Mouse (Mus musculus): ENCODE measurements around the gene Hccs.

The Hccs gene

DNA sequence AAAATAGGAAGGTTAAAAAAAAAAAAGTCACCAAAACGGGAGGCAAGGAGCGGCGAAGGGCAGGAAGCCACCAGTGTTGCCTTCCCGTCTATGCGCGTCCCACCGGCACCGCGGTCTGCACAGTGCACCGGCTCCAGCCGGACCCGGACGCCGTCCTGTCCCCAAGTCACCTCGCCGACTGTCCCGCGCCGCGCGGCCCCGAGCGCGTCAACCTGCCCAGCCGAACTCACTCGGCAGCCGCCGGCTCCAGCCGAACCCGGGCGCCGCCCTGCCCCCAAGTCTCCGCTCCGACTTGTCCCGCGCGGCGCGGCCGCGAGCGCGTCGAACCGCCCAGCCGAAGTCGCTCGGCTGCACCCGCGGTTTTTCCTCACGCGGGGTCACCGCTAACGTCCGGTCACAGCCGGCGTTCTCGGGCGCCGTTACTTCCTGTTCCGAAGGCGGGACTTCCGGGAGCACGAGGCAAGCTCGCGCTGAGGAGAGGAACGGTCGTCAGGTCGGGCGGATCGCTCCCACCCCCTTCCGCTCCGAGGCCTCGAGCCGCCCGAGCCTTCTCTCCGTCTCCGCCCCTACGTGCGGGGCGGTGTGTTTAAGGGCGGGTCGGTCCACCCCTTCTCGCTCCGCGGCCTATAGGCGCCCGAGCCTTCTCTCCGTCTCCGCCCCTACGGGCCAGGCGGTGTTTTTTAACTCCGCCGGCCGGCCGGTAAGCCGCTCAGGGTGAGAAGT is at the start of gene Hccs:
Hccs (minus strand) TSS at position 428 of the 723 bp plus-strand sequence.
- 7% methylated on average over 90 of the region's 97 CpGs for WGBS

DNA sequence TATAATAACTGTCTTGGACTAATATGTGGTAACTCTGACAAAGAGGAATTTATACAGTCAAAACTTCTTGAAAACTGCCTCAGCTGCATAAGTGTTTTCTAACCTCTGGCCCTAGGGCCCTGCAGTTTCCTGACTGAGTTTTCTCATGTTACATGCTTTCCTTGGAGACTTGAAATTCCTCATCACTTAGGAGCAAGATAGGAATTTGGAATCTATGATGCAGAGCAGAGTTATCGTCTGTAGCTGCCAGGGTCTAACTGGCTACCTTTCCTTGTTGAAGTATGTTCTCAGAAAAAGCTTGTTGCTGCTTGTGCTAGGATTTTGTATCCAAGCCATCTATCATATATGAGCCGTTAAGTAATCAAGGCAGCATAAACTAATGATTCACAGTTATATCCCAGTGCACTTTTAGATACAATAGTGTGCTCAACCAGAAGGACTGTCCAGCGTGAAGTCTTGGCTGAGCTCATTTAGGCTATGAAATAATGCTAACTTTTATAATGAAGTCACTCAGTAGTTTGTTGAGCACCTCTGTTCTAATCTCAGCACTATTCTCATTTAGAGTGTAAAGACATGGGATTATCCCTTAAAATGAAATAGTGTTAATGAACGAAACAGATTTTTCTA is 37.1 kb upstream of the Hccs start:
- WGBS = 78% methylated on average over 4 of the region's 4 CpGs

DNA sequence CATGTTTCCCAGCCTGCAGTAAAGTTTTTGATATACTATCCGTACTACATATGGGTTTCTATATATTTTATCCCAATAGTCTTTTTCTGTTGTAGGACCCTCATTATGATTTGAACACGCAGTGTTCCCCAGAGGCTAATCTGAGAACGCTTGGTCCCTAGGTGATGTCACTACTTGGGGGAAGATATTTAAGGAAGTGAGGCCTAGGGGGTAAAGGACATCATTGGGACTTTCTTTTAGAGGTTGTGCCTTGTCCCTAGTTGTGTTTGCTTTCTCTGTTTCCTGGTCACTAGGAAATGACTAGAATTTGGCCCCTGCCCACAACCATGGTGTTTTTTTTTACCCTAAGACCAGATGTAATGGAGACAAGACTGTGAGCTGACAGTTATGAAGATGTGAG is 18.0 kb upstream of the Hccs start:
- 87% methylated on average over 3 of the region's 3 CpGs for WGBS

DNA sequence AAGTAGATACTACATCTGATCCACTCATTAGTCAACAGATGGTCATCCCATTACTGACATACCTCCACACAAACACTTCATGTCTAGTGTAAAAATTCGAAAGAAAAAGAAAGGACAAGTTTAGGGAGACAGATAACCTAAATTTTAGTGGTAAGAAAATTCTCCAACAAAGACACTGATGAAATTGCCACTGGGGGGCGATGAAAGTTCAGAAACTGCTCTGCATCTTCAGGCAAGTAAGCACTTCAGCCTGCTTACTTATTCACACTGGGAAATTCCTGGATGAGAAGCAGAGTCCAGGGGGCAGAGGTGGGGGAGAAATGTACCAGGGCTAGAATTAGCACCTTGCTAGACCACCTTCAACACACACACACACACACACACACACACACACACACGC is 12.1 kb upstream of the Hccs start:
- 26% methylated on average over 3 of the region's 3 CpGs for WGBS

DNA sequence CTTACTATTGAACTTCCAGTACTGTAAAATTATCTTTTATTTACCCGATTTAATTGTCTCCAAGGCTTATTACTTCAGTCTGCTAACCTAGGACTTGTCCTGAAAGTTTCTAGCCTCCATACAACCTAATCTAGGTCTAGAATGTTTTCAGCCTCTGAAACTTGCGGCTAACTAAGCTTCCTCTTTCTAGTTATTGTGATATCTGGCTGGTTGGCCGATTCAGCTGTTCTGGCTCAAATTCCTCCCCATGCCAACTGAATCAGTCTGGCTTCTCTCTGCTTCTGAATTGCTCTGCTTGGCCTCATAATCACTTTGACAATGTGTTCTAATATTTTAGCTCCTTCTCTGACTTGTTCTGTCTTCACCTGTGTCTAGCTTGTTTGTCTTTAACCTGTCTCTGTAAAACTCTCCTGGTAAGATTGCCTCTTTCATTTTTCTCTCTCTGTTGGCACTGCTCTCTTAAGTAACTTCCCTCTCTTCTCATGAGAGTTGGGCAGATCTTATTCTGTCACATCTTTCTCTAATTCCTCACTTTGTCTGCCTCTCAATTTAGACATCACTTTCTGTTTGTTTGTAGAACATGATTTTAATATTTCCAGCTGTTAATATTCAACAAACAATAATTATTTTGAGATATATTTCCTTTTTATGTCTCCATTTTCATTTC is 5.9 kb upstream of the Hccs start:
- WGBS = 79% methylated on average over 3 of the region's 3 CpGs

DNA sequence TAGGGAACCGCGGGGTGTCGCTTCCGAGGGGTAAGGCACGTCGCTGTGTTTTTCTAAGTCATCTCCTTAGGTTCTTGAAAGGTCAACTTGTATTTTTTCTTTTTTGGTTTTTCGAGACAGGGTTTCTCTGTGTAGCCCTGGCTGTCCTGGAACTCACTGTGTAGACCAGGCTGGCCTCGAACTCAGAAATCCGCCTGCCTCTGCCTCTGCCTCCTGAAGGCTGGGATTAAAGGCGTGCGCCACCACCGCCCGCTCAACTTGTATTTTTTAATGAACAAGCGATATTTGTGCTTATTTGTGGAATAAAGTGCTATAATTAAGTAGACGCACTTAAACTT is 465 bp upstream of the Hccs start:
- 15% methylated on average over 15 of the region's 15 CpGs for whole genome bisulfite sequencing

DNA sequence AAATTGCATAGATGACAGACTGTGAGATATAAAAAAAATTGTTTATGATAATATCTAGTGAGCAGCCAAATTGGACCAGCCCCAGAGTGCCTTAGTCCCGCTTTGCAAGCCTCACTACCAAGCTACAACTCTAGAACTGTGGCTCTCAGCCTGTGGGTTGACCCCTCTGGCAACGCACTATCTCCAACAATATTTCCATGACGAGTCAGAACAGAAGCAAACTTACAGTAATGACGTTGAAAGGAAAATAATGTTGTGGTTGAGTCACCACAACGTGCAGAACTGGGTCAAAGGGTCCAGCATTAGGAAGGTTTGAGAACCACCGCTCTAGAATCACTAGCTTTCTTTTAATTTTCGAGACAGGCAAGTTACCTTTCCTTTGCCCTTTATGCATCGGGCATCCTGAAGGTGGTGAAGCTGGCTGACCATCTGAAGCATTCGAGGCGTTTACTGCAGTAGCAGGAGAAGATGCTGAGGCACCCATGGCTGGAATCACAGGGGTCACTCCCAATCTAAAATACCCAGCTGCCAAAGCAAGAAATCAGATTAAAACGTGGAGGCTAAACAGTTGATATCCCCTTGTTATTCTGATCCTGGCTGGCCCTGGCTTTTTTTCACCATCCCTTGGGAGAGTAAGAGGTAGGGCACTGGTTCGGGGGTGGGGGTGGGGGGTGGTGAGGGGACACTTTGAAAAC is 959 bp downstream of the Hccs start:
- WGBS = 16% methylated on average over 12 of the region's 12 CpGs

DNA sequence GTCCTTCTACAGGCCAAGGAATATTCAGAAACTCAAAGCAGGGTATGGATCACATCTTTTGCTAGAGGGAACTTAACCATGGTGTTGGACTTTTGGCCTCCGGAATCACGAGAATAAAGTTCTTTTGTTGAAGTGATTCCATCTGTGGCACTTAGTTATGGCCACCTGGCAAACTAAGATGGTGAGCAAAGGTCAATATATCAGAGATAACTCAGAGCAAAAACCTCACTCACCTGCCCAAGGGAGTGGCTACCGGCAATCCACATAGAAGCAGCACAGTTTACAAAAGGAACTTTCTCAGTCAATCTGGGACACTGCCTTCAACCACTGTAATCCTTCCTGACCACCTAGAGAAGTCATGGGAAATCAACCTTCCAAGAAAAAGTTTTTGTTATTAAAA is 11.6 kb downstream of the Hccs start:
- whole genome bisulfite sequencing = 94% methylated on average over 3 of the region's 3 CpGs

DNA sequence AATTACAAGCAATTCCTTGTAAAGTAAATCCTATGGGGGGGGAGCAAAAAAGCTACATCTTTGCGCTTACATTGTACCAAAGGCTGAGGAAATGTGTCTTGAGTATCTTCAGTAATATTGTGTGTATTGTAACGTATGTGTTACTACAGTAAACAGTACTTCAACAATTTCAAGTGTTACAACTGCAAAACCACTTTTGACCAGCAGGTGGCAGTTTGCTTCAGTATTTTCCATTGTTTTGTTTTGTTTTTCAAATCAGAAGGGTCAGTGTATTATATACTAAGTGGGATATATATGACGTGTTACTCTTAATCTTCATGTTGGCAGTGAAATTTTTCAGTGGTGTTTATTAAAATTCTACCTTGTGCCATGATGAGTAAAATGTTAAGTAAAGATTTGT is 16.2 kb downstream of the Hccs start:
- 26% methylated on average over 3 of the region's 3 CpGs for WGBS

DNA sequence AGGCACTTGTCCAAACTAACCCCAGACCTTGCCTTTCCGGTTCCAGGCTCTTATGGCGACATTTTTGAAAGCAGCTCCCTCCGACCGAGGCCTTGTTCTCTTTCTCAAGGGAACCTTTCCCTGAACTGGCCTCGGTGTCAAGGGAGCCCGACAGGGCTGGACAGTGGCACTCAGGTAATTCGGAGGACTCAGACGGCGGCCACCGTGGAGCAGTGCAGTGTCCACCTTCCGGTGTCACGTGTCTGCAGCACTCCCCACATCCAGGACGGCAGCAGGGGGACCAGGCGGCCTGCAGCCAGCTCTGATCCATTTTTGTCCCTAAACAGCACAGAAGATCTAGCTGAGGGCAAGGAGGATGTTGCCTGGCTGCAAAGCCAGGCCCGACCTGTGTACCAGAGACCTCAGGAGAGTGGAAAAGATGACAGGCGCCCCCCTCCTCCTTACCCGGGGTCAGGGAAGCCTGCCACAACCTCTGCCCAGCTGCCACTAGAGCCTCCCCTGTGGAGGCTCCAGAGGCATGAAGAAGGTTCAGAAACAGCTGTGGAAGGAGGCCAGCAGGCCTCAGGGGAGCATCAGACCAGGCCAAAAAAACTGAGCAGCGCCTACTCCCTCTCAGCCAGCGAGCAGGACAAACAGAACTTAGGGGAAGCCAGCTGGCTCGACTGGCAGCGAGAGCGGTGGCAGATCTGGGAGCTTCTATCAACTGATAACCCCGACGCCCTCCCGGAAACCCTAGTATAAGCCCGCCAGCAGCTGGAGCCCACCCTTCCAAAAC is 17.7 kb downstream of the Hccs start:
- 79% methylated on average over 26 of the region's 26 CpGs for WGBS

DNA sequence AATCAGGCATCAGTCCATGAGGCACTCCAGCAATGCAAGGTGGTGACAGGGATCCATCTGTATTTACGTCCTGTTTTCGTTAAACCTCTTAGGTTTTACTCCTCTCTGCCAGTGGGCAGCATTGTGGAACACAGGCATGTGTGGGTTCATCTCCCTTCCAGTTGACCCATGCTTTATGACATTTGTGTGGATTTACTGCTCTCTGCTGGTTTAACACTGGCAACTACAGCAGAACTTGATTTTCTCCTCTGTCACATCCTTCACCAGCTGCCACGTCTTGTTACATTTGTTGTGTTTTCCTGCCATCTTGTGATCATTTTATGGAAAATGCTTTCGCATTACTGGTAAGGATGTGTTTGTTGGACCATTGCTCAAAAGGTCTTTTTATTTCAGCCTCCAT is 20.6 kb downstream of the Hccs start:
- 34% methylated on average over 4 of the region's 4 CpGs for WGBS

DNA sequence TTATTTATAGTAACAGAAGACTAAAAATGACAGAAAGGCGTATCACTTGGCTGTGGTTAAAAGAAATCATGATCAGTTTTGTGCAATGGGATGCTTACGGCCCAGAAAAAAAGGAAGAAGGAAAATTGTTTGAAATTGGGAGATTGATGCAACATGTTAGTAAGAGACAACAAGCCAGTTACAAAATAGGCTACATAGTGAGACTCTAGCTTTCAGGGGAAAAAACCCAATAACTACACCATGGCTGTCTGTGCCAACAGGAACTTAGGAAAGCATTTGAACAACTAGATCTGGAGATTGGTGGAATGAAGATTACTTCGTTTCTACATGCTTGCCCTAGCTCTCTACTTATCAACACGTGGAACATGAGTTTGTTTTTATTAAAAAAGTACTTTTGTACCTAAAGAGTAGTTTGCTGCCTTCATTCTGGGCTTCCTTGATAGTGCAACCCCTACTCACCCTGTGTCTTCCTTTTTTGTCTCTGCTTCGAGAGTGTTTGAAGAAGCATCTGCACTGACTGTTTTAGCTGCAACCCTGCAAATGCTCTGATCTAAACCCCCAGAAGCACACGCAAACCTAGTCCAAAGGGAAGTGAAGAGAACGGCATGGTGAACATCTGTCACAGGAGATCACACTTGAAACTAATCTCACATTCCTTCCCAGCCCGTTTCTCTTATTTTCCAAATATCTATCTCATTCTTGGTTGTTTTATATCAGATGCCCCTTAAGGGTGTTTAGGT is 56.6 kb downstream of the Hccs start:
- WGBS = 62% methylated on average over 8 of the region's 8 CpGs

DNA sequence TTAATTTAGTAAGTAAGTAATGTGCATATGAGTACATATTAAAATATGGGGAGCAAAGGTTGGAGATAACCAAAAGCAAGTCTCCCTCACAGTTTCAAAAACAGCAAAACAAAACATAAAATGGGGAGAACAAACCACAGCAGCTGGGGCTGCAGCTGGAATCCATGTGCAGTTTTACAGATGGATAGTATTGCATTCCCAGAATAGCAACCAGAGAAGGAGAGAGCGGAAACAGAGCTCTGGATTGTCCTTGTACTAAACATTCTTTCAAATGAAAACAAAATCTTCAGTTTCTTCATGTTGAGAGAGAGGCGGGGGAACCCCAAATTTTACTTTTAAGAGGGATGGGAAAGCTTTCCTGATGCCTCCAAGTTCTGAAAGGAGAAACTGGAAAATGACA is 58.0 kb downstream of the Hccs start:
- WGBS = 79% methylated on average over 2 of the region's 2 CpGs

DNA sequence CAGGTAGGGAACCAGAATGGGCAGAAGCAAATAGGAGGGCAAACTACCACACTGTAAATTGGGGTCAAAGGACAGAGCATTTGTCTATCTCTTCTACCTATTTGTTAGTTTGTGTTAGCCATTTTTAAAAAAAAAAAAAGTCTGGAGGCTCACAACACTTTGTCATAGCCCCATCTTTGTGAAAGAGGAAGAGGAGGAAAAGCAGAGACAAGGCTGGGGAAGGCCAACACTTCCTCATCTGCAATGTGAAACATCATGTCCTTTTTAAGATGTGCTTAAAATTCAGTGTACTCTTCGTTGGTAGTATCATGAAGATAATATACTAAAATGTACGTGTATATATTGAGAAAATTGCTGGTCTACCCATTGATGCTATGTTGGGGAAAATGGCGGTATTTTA is 59.1 kb downstream of the Hccs start:
- 89% methylated on average over 3 of the region's 3 CpGs for WGBS

DNA sequence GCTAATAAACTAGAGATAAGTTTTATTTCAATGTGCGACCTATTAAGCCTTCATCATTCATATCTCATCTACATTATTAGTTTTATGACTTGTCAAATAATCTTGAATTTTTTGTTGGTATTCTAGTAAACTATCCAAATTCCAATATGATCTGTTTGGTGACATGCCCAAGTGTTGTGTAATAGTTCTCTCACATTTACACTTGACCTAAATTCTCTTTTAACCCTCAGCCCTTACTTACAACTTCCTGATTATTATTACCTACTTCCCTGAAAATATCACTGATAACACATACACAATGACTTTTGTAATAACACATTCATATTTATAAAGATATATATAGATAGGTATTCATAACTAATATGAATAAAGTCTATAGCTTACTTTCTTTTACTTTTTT is 64.3 kb downstream of the Hccs start:
- WGBS = 90% methylated on average over 1 of the region's 1 CpGs

DNA sequence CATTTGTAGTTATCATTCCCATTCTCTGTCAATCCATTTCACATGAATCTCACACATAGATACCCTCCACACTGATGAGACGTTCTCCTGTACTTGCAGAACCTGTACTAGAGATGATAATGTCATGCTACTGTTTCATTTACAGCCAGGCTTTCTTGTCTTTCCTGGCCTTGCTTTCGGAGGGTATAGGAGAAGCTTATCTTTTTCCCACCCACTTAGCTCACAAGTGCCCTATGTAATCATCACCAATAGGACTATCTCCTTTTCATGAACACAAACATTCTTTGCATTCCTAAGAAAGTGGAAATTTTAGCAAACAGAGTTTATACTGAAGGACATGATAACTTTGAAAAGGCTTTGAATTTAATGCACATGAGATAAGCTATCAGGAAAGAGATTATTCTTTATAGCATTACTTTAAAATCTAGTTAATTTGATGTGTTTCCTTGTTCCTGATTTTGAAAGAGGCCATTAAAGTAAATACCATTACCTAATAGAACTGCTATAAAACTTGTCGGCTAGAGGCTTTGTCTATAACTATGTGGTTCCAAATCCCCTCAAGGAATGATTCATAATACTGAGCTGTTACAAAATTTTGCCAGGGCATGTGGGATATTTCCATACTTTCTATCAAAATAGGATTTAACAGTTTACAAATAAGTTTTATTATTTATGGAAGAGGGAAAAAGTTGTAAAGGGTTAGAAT is 97.7 kb downstream of the Hccs start:
- WGBS = 79% methylated on average over 3 of the region's 3 CpGs

DNA sequence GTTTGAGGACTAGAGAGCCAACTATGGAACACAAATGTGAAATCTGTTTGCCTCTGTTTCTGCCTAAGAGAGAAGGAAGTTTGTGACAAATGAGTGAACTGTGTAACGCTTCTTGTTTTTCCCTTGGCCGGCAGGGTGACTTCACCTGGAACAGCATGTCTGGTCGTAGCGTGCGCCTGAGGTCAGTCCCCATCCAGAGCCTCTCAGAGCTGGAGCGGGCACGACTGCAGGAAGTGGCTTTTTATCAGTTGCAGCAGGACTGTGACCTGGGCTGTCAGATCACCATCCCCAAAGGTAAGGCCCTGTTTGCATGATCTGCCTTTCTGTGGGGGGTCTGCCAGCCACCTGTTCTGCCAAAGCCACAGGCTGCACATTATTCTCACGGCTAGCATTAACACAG is 100.1 kb downstream of the Hccs start:
- 72% methylated on average over 8 of the region's 8 CpGs for WGBS

DNA sequence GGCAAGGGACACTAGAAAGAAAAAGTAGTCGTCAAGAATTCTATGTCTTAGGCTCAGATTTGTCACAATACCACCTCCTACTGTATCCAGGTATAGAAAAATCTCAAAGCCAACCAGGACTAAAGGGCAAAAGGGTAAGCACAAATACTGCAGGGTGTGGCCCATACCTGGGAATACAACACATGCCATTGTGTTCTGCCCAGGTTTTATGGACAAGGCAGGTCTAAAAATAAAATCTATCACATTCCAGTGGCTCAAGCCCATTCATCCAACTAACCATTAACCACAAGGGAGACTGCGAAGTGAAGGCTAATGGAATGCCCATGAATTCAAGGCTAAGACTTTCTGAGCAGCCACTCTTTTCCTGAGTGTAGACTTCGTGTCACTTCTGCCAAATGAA is 110.2 kb downstream of the Hccs start:
- WGBS = 83% methylated on average over 3 of the region's 3 CpGs

Data from cerebral cortex, adult 2 months (tissue).